Mouse (Mus musculus): ENCODE measurements around the gene Fastk. TPM values are rescaled to one million over a fixed set of nuclear protein-coding genes. Genes with fewer than 3 reads are reported as not detected.

Fastk gene
- polyA plus RNA-seq, 1 experiment from 2014 or later, result 101 TPM

DNA sequence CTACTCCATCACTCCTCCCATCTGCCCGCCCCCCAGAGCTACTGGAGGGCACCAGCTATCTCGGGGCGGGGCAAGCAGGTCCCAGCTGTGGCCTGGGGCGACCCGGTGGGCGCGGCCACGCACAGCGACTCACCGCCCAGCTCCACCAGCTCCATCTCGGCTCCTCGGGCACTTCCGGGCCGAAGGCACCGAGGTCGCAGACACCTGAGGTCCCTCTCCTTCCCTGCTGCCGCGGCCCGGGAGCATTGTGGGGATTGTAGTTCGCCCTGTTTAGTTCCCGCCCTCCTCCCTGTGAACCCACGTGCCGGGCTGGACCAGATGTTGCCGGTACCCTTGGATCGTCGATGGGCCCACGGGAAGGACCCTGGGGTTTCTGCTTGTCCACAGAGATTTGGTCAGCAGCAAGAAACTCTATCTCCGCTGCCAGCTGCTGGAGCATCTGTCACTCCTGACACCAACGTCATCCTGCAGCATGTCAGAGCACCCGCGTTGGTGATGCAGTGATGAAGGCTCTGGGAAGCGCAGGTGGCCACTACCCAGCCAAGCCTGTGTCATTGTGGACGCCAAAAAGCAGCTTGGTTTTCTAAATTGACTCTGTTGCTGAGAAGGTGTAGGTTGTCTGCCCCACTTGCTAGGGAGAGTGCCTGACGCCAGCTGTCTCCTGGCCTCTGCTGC, 2.7 kb upstream of the Fastk start, which contains the start of gene Tmub1:
Gene Tmub1 (minus strand): TSS at position 231 of the 675 bp plus-strand sequence.
- DNase-seq (ENCODE audit: low spot score) (peak; percentile 82), ATAC-seq (replicated peaks; ENCODE audit: low FRiP score) (peak; percentile 72)
- H3K4me2 ChIP-seq, result peak within 1 kb of the TSS; percentile 79
- peak within 1 kb of the TSS; percentile 56 for H3K4me3 ChIP-seq (ENCODE audit: low read depth, low read length)
- H3K27me3 ChIP-seq (replicated peaks; ENCODE audit: control insufficient read depth, insufficient read depth, low read length), result no peaks in the 10 kb centered on the region
- H3K27ac ChIP-seq (ENCODE audit: low read depth, low read length), result peak within 1 kb of the TSS; percentile 20
- 0 out of 2 replicates have a peak, but pooled peaks cover 2% of the 10 kb centered on the region for H3K36me3 ChIP-seq (ENCODE audit: control insufficient read depth, insufficient read depth, low read length)
- 3% methylated on average over 33 of the region's 34 CpGs for WGBS
- peak within 1 kb of the TSS; percentile 26 for H3K9ac ChIP-seq (ENCODE audit: low read depth, low read length)
- no peaks in the 10 kb centered on the region for H3K9me3 ChIP-seq (ENCODE audit: control insufficient read depth, low read length)
- H3K4me1 ChIP-seq (replicated peaks; ENCODE audit: control insufficient read depth, insufficient read depth, low read length), result peaks cover 22% of the 10 kb centered on the region

DNA sequence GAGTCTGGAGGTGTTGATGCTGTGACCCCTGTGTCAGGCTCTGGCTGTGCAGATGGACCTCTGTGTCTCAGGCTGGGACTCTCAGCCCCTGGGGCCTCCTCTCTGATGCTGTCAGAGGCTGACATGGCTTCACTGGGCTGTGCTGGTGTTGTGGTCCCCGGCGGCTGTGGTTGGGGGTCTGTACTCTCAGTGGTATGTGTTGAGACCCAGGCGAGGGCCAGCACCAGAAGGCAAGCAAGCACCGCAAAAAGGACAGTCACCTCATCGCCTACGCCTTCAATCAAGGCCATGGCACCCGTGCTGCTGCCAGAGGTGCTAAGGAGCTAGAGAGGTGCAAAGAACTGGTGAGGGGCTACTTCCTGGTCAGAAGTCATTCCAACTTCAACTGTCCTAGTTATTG, 1.5 kb upstream of the Fastk start:
- DNase-seq (ENCODE audit: low spot score) (no peak), ATAC-seq (replicated peaks; ENCODE audit: low FRiP score) (no peak)
- Histone ChIP-seq H3K36me3 (ENCODE audit: control insufficient read depth, insufficient read depth, low read length) (peaks cover 2% of the 10 kb centered on the region; the same call in 1 of the 2 replicates), H3K27ac (ENCODE audit: low read depth, low read length) (no peak overlapping the region), H3K4me1 (replicated peaks; ENCODE audit: control insufficient read depth, insufficient read depth, low read length) (peaks cover 22% of the 10 kb centered on the region), H3K9me3 (ENCODE audit: control insufficient read depth, low read length) (no peaks in the 10 kb centered on the region), H3K9ac (ENCODE audit: low read depth, low read length) (no peak overlapping the region), H3K4me2 (peak overlapping the region; percentile 79), H3K27me3 (replicated peaks; ENCODE audit: control insufficient read depth, insufficient read depth, low read length) (no peaks in the 10 kb centered on the region), H3K4me3 (ENCODE audit: low read depth, low read length) (peak overlapping the region; percentile 56)
- 87% methylated on average over 7 of the region's 7 CpGs for WGBS

DNA sequence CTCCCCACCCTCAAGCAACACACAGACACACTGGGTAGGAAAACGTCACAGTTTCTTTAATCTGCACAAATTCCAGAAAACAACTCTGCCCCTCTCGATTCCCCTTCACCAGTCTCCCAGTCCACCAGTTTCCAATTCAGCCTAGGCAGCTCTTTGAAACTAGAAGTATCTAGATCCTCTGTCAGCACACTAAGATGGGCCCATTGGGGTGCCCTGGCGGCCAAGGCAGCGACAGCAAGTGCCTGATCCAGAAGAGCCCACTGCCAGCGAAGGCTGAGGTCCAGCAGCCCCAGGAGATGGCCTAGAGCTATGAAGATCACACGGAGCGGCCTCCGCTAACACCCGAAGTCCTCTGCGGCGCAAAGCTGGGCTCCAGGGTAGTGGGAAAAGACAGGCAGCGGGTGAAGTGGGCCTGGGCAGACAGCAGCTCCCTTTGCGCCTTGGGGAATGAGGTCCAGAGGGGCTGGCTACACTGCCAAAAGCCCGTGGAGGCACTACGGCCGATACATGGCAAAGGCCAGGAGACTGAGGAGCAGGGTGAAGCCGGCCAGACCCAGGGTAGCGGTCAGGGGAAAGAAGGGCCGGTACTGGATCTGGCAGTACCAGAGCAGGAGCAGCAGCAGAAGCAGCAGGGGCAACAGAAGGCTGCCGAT, 467 bp upstream of the Fastk start:
- no peaks in the 10 kb centered on the region for H3K27me3 ChIP-seq (replicated peaks; ENCODE audit: control insufficient read depth, insufficient read depth, low read length)
- peak overlapping the region; percentile 93 for H3K4me2 ChIP-seq
- peaks cover 14% of the 10 kb centered on the region for H3K4me1 ChIP-seq (replicated peaks; ENCODE audit: control insufficient read depth, insufficient read depth, low read length)
- ATAC-seq (replicated peaks; ENCODE audit: low FRiP score) (no peak), DNase-seq (ENCODE audit: low spot score) (no peak)
- 60% methylated on average over 20 of the region's 20 CpGs for WGBS
- peak overlapping the region; percentile 84 for H3K4me3 ChIP-seq (ENCODE audit: low read depth, low read length)
- H3K9ac ChIP-seq (ENCODE audit: low read depth, low read length), result peak overlapping the region; percentile 95
- H3K9me3 ChIP-seq (ENCODE audit: control insufficient read depth, low read length), result no peaks in the 10 kb centered on the region
- H3K36me3 ChIP-seq (ENCODE audit: control insufficient read depth, insufficient read depth, low read length), result peaks cover 10% of the 10 kb centered on the region; the same call in 1 of the 2 replicates
- H3K27ac ChIP-seq (ENCODE audit: low read depth, low read length), result peak overlapping the region; percentile 67

DNA sequence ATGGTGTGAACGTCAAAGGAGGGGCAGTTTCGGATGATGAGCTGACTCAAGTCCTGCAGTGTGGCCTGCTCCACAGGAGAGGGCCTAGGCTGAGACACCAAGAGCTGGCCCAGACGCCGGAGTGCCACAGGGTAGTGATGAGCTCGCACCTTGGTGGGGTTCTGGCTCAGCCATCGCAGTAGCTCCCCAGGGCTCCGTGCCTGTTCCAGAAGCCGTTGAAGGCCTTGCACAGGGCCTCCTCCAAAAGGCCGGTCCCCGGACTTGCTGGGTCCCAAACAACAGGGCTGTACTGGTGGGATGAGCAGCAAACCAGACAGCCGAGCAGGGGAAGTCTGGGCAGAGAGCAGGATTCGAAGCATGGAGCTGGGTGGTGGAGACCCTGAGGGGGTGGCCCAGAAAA, 1.2 kb downstream of the Fastk start:
- ATAC-seq (replicated peaks; ENCODE audit: low FRiP score), result no peak
- Histone ChIP-seq H3K9ac (ENCODE audit: low read depth, low read length) (peak overlapping the region; percentile 95), H3K9me3 (ENCODE audit: control insufficient read depth, low read length) (no peaks in the 10 kb centered on the region), H3K4me1 (replicated peaks; ENCODE audit: control insufficient read depth, insufficient read depth, low read length) (peaks cover 14% of the 10 kb centered on the region), H3K27me3 (replicated peaks; ENCODE audit: control insufficient read depth, insufficient read depth, low read length) (no peaks in the 10 kb centered on the region), H3K27ac (ENCODE audit: low read depth, low read length) (no peak overlapping the region; the same call in 1 of the 2 replicates), H3K36me3 (ENCODE audit: control insufficient read depth, insufficient read depth, low read length) (peaks cover 22% of the 10 kb centered on the region; the same call in 1 of the 2 replicates), H3K4me3 (ENCODE audit: low read depth, low read length) (peak overlapping the region; percentile 84), H3K4me2 (peak overlapping the region; percentile 93)
- DNase-seq (ENCODE audit: low spot score), result no peak
- WGBS, result 87% methylated on average over 12 of the region's 12 CpGs

DNA sequence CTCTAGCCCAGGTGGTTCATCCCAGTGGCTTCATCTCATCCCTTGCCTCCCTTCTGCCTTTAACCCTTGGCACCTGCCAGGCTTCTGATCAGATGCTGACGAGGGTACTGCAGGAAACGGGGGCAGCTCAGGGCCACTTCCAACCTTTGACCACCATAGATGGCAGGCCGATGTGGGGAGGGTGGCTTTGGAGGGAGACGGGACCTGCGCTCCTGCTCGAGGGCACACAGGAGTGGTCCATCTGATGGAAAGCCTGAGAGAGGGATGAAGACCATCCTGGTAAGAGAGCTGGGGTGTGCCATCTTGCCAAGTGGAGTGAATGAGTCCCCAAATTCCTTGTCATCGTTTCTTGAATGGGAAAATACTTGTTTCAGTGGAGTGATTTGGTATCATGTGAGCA, 1.9 kb downstream of the Fastk start:
- peaks cover 14% of the 10 kb centered on the region for H3K4me1 ChIP-seq (replicated peaks; ENCODE audit: control insufficient read depth, insufficient read depth, low read length)
- peaks cover 26% of the 10 kb centered on the region; the same call in 1 of the 2 replicates for H3K36me3 ChIP-seq (ENCODE audit: control insufficient read depth, insufficient read depth, low read length)
- ATAC-seq (replicated peaks; ENCODE audit: low FRiP score) (no peak), DNase-seq (ENCODE audit: low spot score) (no peak)
- no peaks in the 10 kb centered on the region for H3K9me3 ChIP-seq (ENCODE audit: control insufficient read depth, low read length)
- no peaks in the 10 kb centered on the region for H3K27me3 ChIP-seq (replicated peaks; ENCODE audit: control insufficient read depth, insufficient read depth, low read length)
- no peak overlapping the region for H3K4me3 ChIP-seq (ENCODE audit: low read depth, low read length)
- H3K27ac ChIP-seq (ENCODE audit: low read depth, low read length), result no peak overlapping the region
- WGBS, result 90% methylated on average over 7 of the region's 7 CpGs
- no peak overlapping the region for H3K9ac ChIP-seq (ENCODE audit: low read depth, low read length)
- no peak overlapping the region for H3K4me2 ChIP-seq

DNA sequence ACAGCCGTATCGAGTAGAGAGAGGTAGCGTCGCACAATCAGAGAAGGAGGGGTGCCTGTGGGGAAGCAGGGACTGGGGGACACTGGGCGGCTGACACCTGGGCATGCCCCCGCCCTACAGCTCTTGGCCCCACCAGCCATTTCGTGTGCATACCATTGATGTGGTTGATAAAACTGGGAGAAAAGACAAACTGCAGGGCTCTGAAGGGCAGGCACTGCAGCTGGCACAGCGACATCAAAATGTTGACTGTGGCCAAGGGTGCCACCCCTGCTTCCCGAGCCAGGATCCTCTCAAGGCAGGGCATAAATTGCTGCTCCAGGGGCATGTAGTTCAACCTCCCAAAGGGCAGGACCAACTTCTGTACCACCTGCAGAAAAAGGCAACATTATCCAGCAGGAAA, 3.1 kb downstream of the Fastk start:
- 82% methylated on average over 9 of the region's 9 CpGs for WGBS
- ATAC-seq (replicated peaks; ENCODE audit: low FRiP score) (no peak), DNase-seq (ENCODE audit: low spot score) (no peak)
- peaks cover 10% of the 10 kb centered on the region for H3K4me1 ChIP-seq (replicated peaks; ENCODE audit: control insufficient read depth, insufficient read depth, low read length)
- peaks cover 26% of the 10 kb centered on the region; the same call in 1 of the 2 replicates for H3K36me3 ChIP-seq (ENCODE audit: control insufficient read depth, insufficient read depth, low read length)
- no peak overlapping the region for H3K9ac ChIP-seq (ENCODE audit: low read depth, low read length)
- H3K9me3 ChIP-seq (ENCODE audit: control insufficient read depth, low read length), result no peaks in the 10 kb centered on the region
- H3K27me3 ChIP-seq (replicated peaks; ENCODE audit: control insufficient read depth, insufficient read depth, low read length), result no peaks in the 10 kb centered on the region
- H3K4me2 ChIP-seq, result no peak overlapping the region
- no peak overlapping the region for H3K4me3 ChIP-seq (ENCODE audit: low read depth, low read length)
- H3K27ac ChIP-seq (ENCODE audit: low read depth, low read length), result no peak overlapping the region

DNA sequence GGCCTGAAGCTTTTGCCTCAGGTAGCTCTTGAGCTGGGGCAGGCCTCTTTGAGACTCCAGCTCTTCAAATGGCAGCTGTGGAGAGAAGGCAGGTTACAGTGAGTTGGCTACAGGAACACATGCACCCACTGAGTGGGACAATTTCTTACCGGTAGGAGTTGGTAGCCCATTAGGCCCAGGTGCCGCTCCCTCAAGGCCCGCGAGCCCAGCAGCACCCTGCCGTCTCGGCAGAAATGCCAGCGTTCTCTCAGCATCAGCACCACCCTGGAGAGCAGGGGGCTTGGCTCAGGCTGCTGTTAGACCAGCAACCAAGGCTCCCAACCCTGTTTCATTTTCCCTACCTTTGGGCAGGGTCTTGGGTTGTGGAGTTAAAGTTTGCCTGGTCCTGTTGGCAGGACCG, 3.9 kb downstream of the Fastk start:
- peaks cover 26% of the 10 kb centered on the region; the same call in 1 of the 2 replicates for H3K36me3 ChIP-seq (ENCODE audit: control insufficient read depth, insufficient read depth, low read length)
- WGBS, result 93% methylated on average over 8 of the region's 8 CpGs

DNA sequence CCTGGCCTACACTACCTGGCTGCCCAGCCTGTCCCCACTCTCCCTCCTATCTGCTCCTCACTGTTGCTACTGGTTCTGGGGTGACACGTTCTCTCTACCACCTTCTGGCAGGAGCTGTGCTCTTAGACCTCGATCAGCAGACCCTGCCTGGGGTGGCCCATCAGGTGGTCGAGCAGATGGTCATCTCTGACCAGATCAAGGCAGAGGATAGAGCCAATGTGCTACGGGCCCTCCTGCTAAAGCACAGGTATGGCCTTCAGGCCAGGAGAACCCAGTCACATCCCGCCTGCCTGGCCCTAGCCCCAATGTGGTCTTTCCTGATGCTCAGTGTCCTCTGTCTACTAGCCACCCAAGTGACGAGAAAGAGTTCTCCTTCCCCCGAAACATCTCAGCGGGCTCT, 11.1 kb downstream of the Fastk start:
- no peak overlapping the region for H3K9ac ChIP-seq (ENCODE audit: low read depth, low read length)
- no peak overlapping the region for H3K4me2 ChIP-seq
- H3K9me3 ChIP-seq (ENCODE audit: control insufficient read depth, low read length), result no peaks in the 10 kb centered on the region
- 82% methylated on average over 8 of the region's 8 CpGs for WGBS
- peaks cover under 1% of the 10 kb centered on the region; the same call in 1 of the 2 replicates for H3K4me1 ChIP-seq (replicated peaks; ENCODE audit: control insufficient read depth, insufficient read depth, low read length)
- DNase-seq (ENCODE audit: low spot score) (no peak), ATAC-seq (replicated peaks; ENCODE audit: low FRiP score) (no peak)
- no peaks in the 10 kb centered on the region for H3K27me3 ChIP-seq (replicated peaks; ENCODE audit: control insufficient read depth, insufficient read depth, low read length)
- peaks cover 33% of the 10 kb centered on the region for H3K36me3 ChIP-seq (ENCODE audit: control insufficient read depth, insufficient read depth, low read length)
- no peak overlapping the region for H3K4me3 ChIP-seq (ENCODE audit: low read depth, low read length)
- H3K27ac ChIP-seq (ENCODE audit: low read depth, low read length), result no peak overlapping the region

More for the DNA sequence above, 3.9 kb downstream of the Fastk start:
- no peak overlapping the region for H3K9ac ChIP-seq (ENCODE audit: low read depth, low read length)
- no peak for DNase-seq (ENCODE audit: low spot score)
- no peak overlapping the region for H3K4me3 ChIP-seq (ENCODE audit: low read depth, low read length)
- no peaks in the 10 kb centered on the region for H3K9me3 ChIP-seq (ENCODE audit: control insufficient read depth, low read length)
- no peak for ATAC-seq (replicated peaks; ENCODE audit: low FRiP score)
- H3K4me2 ChIP-seq, result no peak overlapping the region
- H3K27me3 ChIP-seq (replicated peaks; ENCODE audit: control insufficient read depth, insufficient read depth, low read length), result no peaks in the 10 kb centered on the region
- H3K27ac ChIP-seq (ENCODE audit: low read depth, low read length), result no peak overlapping the region
- peaks cover 10% of the 10 kb centered on the region for H3K4me1 ChIP-seq (replicated peaks; ENCODE audit: control insufficient read depth, insufficient read depth, low read length)

All from liver, embryonic 11.5 days (tissue).